Comparison of ENCODE assay signal across 26 mouse cellular contexts in genomic region chr12:73837036-73837435, GRCm38 (mm10).
DNase-seq lines count a peak whose midpoint lies in the region; ATAC-seq and TF ChIP-seq lines count a peak whose summit lies in the region.
"Had no signal": no experiment of that assay in that cellular context is flagged by ENCODE, and none has a peak within 500 bp of the region (broad histone marks: within the 10 kb centered on the region; RNA-seq: fewer than 3 reads in every experiment).

No protein-coding gene starts in this region.

- peak; percentile 18 for DNase-seq in adrenal gland, postnatal 10 days
- DNase-seq in adrenal gland, adult 8-10 months, result no peak
- peak; percentile 49 for DNase-seq in gastrocnemius, adult 2 months
- no peak for DNase-seq in gastrocnemius, postnatal 36 days
- DNase-seq in heart, adult 9 months (ENCODE audit: low spot score in 2 of 2), result peak; percentile 19 to 23
- DNase-seq in adipocyte (ENCODE audit: low spot score), result peak; percentile 40
- DNase-seq: adrenal gland, postnatal 36 days; B cell, adult 2 months; cerebellum, adult 18-20 months; cerebellum, adult 9-10 months; cerebellum, postnatal 14 days; heart, postnatal 4 days; kidney, adult 18-20 months; kidney, adult 9 months had no signal

- no peak overlapping the region for H3K4me2 ChIP-seq in heart, embryonic 12.5 days
- no peak overlapping the region for H3K4me2 ChIP-seq in forebrain, embryonic 12.5 days
- H3K4me2 ChIP-seq: embryonic facial prominence, embryonic 12.5 days; embryonic facial prominence, embryonic 15.5 days; forebrain, embryonic 15.5 days; heart, embryonic 13.5 days; hindbrain, embryonic 14.5 days had no signal

- H3K9me3 ChIP-seq in heart, embryonic 12.5 days (replicated peaks), result no peaks in the 10 kb centered on the region
- no peaks in the 10 kb centered on the region for H3K9me3 ChIP-seq in forebrain, embryonic 12.5 days
- H3K9me3 ChIP-seq: embryonic facial prominence, embryonic 12.5 days; embryonic facial prominence, embryonic 15.5 days; forebrain, embryonic 15.5 days; G1E; heart, embryonic 13.5 days had no signal

- H3K36me3 ChIP-seq in heart, embryonic 12.5 days, result no peaks in the 10 kb centered on the region
- no peaks in the 10 kb centered on the region for H3K36me3 ChIP-seq in forebrain, embryonic 12.5 days (replicated peaks)
- H3K36me3 ChIP-seq: embryonic facial prominence, embryonic 12.5 days; embryonic facial prominence, embryonic 15.5 days; forebrain, embryonic 15.5 days; G1E; heart, embryonic 13.5 days had no signal

- intact Hi-C loops in gastrocnemius, adult 2 months (cut with DNase I), result no loop called here
- intact Hi-C loops in gastrocnemius, postnatal 36 days (cut with DNase I), result no loop called here

- 81% methylated on average over 1 of the region's 1 CpGs for WGBS in heart, embryonic 12.5 days
- 100% methylated on average over 1 of the region's 1 CpGs for WGBS in forebrain, embryonic 12.5 days

- peaks cover under 1% of the 10 kb centered on the region; the same call in 1 of the 2 replicates for H3K4me1 ChIP-seq in heart, embryonic 12.5 days (replicated peaks)
- H3K4me1 ChIP-seq in forebrain, embryonic 12.5 days, result no peaks in the 10 kb centered on the region
- H3K4me1 ChIP-seq: embryonic facial prominence, embryonic 12.5 days; forebrain, embryonic 15.5 days had no signal

- no peak overlapping the region for H3K9ac ChIP-seq in heart, embryonic 12.5 days
- no peak overlapping the region for H3K9ac ChIP-seq in forebrain, embryonic 12.5 days
- H3K9ac ChIP-seq: embryonic facial prominence, embryonic 12.5 days; embryonic facial prominence, embryonic 15.5 days; forebrain, embryonic 15.5 days; heart, embryonic 13.5 days; hindbrain, embryonic 14.5 days had no signal

- no peak for ATAC-seq in heart, embryonic 12.5 days (ENCODE audit: insufficient number of reproducible peaks, low FRiP score)
- ATAC-seq in forebrain, embryonic 12.5 days (ENCODE audit: low FRiP score), result no peak
- ATAC-seq: forebrain, embryonic 15.5 days; hindbrain, postnatal 0 days; inflammation-experienced regulatory T-cells, adult 6 months; intestine, embryonic 16.5 days had no signal

- H3K27ac ChIP-seq in gastrocnemius, adult 2 months, result no peak overlapping the region
- no peak overlapping the region for H3K27ac ChIP-seq in heart, embryonic 12.5 days (ENCODE audit: poor library complexity, severe bottlenecking)
- no peak overlapping the region for H3K27ac ChIP-seq in forebrain, embryonic 12.5 days
- H3K27ac ChIP-seq: embryonic facial prominence, embryonic 12.5 days; embryonic facial prominence, embryonic 15.5 days; forebrain, embryonic 15.5 days; heart, embryonic 13.5 days; hindbrain, embryonic 14.5 days; hindbrain, postnatal 0 days had no signal

- no peaks in the 10 kb centered on the region for H3K27me3 ChIP-seq in heart, embryonic 12.5 days (replicated peaks)
- no peaks in the 10 kb centered on the region for H3K27me3 ChIP-seq in forebrain, embryonic 12.5 days
- H3K27me3 ChIP-seq: CH12.LX; embryonic facial prominence, embryonic 12.5 days; embryonic facial prominence, embryonic 15.5 days; forebrain, embryonic 15.5 days; heart, embryonic 13.5 days had no signal

- H3K4me3 ChIP-seq in gastrocnemius, adult 2 months, result no peak overlapping the region
- no peak overlapping the region for H3K4me3 ChIP-seq in heart, embryonic 12.5 days
- no peak overlapping the region for H3K4me3 ChIP-seq in forebrain, embryonic 12.5 days (replicated peaks)
- H3K4me3 ChIP-seq: embryonic facial prominence, embryonic 12.5 days; embryonic facial prominence, embryonic 15.5 days; forebrain, embryonic 15.5 days; heart, embryonic 13.5 days had no signal

- no peak for TF ChIP-seq CTCF in gastrocnemius, adult 2 months (IDR thresholded peaks at IDR 0.05)

Comparison
In these comparisons a context has a peak if more than half of its experiments do, and no peak if none do; other contexts are left out.
1. DNase-seq: peak in adrenal gland, postnatal 10 days (single experiment), gastrocnemius, adult 2 months (single experiment), heart, adult 9 months (2 of 2) and adipocyte (single experiment); none in adrenal gland, adult 8-10 months (single experiment) and gastrocnemius, postnatal 36 days (0 of 2).